Mouse (Mus musculus): ENCODE measurements around the gene Psme2. TPM values are rescaled to one million over a fixed set of nuclear protein-coding genes. Genes with fewer than 3 reads are reported as not detected.
A peak's percentile ranks its signal among the peaks of the same experiment; 100 is the strongest.

Psme2 gene
- polyA plus RNA-seq, 1 experiment: 219 TPM

DNA sequence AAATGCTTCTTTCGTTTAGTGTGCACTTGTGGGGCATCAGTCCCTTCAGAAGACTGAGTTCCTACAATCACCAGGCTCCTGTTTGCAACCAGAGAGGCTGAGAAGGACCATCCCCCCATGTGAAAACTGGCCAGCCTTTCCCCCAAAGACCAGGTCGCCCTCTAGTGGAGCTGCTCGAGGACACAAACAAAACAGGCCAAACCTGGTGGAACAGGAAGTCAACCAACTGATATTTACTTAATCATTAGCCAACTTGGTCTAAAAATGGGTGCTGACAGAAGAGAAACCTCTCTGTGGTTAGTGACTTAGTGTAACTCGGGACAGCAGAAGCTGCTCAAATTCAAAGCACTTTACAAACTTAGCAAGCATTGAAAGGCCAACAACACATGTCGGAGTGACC lies 33.9 kb downstream of the Psme2 start:
- H3K4me3 ChIP-seq (ENCODE audit: insufficient read depth, low read length): no peak overlapping the region
- TF ChIP-seq CTCF (IDR thresholded peaks at IDR 0.05; ENCODE audit: low read depth, low read length): peak; percentile 80
- TF ChIP-seq POLR2A (IDR thresholded peaks at IDR 0.05; ENCODE audit: borderline replicate concordance, low read depth, low read length): no peak
- peaks cover 32% of the 10 kb centered on the region for H3K4me1 ChIP-seq (ENCODE audit: control insufficient read depth, insufficient read depth, low read length)
- peak overlapping the region; percentile 98 for H3K27ac ChIP-seq (ENCODE audit: insufficient read depth, low read depth, low read length)

DNA sequence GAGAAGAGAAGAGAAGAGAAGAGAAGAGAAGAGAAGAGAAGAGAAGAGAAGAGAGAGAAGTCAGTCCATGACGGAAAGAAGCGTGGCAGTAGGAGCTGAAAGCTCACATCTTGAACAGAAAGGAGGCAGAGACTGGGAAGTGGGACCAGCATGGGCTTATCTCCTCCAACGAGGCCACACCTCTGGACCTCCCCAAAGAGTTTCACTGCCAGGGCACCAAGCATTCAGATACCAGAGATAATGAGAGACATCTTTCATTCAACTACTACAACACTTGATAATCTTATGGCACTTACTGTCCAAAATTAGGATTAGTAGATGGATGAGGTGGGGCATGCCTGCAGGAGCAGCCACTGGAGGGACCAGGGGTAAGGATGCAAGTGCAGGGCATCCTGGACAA lies 35.1 kb downstream of the Psme2 start:
- Histone ChIP-seq H3K4me3 (ENCODE audit: insufficient read depth, low read length) (no peak overlapping the region), H3K27ac (ENCODE audit: insufficient read depth, low read depth, low read length) (no peak overlapping the region), H3K4me1 (ENCODE audit: control insufficient read depth, insufficient read depth, low read length) (peaks cover 27% of the 10 kb centered on the region)
- TF ChIP-seq CTCF (IDR thresholded peaks at IDR 0.05; ENCODE audit: low read depth, low read length): no peak
- TF ChIP-seq POLR2A (IDR thresholded peaks at IDR 0.05; ENCODE audit: borderline replicate concordance, low read depth, low read length): no peak

DNA sequence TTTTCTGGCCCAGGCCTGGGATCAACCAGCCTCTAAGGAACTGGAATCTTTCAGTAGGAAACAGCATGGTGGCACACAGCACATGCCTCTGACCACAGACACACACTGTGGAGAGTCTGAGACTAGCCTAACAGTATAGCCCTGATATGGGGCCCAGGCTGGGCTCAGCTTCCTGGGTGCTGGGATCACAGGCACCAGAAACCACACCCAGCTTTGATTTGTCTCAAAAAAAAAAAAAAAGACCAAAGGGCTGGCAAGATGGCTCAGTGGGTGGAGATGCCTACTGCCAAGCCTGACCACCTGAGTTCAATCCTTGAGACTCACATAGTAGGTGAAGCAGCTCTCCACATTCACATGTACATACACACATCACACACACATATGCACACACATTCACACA lies 36.3 kb downstream of the Psme2 start:
- Histone ChIP-seq H3K4me1 (ENCODE audit: control insufficient read depth, insufficient read depth, low read length) (peaks cover 27% of the 10 kb centered on the region), H3K27ac (ENCODE audit: insufficient read depth, low read depth, low read length) (0 out of 2 replicates have a peak overlapping the region, but pooled peaks have one; percentile 3), H3K4me3 (ENCODE audit: insufficient read depth, low read length) (no peak overlapping the region)
- no peak for TF ChIP-seq CTCF (IDR thresholded peaks at IDR 0.05; ENCODE audit: low read depth, low read length)
- TF ChIP-seq POLR2A (IDR thresholded peaks at IDR 0.05; ENCODE audit: borderline replicate concordance, low read depth, low read length): no peak

DNA sequence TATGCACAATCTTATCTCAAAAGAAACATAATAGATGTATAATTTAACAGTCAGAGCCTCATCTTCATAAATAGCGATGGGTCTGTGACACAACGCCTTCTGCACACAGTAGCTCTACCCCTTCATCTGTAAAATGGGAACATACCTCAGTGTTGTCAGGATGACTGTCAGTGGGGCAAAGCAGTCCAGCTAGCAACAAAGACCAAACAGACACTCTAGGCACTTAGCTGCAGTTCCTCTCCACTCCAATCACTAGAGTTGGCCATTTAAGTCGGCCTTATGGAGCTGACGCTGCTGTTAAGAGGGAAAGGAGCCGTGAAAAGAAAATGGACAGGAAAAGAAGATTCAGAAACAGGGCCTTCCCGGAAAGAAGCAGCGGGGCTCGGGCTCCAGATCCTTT lies 39.1 kb downstream of the Psme2 start:
- peaks cover 18% of the 10 kb centered on the region for H3K4me1 ChIP-seq (ENCODE audit: control insufficient read depth, insufficient read depth, low read length)
- H3K4me3 ChIP-seq (ENCODE audit: insufficient read depth, low read length): no peak overlapping the region
- TF ChIP-seq CTCF (IDR thresholded peaks at IDR 0.05; ENCODE audit: low read depth, low read length) (no peak), POLR2A (IDR thresholded peaks at IDR 0.05; ENCODE audit: borderline replicate concordance, low read depth, low read length) (no peak)
- H3K27ac ChIP-seq (ENCODE audit: insufficient read depth, low read depth, low read length): no peak overlapping the region

DNA sequence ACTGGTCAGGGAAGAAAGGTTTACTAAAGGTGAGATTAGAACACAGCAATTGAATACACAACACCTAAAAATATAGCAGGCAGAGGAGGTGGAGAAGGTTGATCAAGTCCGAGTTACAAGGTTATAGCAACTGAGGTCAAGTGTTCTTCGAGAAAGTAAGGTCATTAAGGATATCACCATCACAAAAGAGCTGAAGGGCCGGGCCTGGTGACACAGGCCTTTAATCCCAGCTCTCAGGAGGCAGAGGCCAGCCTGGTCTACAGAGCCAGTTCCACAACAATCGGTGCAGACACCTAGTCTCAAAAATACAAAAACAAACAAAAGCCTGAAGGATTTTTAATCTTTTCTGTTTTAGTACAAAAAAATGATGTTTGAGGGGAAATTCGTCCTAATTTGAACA lies 39.6 kb downstream of the Psme2 start:
- H3K4me3 ChIP-seq (ENCODE audit: insufficient read depth, low read length): no peak overlapping the region
- no peak overlapping the region for H3K27ac ChIP-seq (ENCODE audit: insufficient read depth, low read depth, low read length)
- TF ChIP-seq CTCF (IDR thresholded peaks at IDR 0.05; ENCODE audit: low read depth, low read length): no peak
- no peak for TF ChIP-seq POLR2A (IDR thresholded peaks at IDR 0.05; ENCODE audit: borderline replicate concordance, low read depth, low read length)
- peaks cover 14% of the 10 kb centered on the region for H3K4me1 ChIP-seq (ENCODE audit: control insufficient read depth, insufficient read depth, low read length)

DNA sequence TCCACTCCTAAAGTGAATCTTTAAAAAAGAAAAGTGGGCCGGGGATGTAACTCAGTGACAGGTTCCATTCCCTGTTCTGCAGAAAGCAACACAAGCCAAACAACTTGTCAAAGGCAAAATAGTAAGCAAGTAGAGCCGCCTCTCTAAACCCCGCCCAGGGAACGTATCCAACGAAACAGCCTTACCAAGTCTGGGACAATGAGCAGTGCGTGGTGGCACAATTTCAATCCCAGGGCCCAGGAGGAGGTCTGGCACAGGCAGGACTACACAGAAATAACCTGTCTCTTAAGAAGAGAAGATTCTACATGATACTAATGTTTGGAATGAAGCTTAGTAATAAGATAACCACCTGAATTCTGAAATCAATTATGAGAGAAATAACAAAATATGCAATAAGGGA lies 40.7 kb downstream of the Psme2 start:
- no peak overlapping the region for H3K27ac ChIP-seq (ENCODE audit: insufficient read depth, low read depth, low read length)
- peaks cover 10% of the 10 kb centered on the region for H3K4me1 ChIP-seq (ENCODE audit: control insufficient read depth, insufficient read depth, low read length)
- H3K4me3 ChIP-seq (ENCODE audit: insufficient read depth, low read length): no peak overlapping the region
- no peak for TF ChIP-seq POLR2A (IDR thresholded peaks at IDR 0.05; ENCODE audit: borderline replicate concordance, low read depth, low read length)
- TF ChIP-seq CTCF (IDR thresholded peaks at IDR 0.05; ENCODE audit: low read depth, low read length): no peak

DNA sequence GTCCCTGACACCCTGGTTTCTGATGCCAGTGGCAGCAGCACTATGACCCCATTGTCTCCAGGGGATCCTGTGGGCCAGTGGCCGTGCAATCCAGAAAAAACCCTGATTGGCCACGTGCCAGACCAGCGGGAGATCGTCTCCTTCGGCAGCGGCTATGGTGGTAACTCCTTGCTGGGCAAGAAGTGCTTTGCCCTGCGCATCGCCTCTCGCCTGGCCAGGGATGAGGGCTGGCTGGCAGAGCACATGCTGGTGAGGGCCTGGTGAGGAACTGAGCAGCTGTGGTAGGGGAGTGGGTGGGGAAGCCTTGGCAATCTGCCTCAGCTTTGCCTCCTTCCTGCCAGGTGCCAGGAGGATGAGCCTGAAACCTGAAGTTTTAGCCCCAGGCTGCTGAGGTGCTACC lies 46.6 kb downstream of the Psme2 start:
- Histone ChIP-seq H3K27ac (ENCODE audit: insufficient read depth, low read depth, low read length) (no peak overlapping the region), H3K4me1 (ENCODE audit: control insufficient read depth, insufficient read depth, low read length) (peaks cover 19% of the 10 kb centered on the region), H3K4me3 (ENCODE audit: insufficient read depth, low read length) (no peak overlapping the region)
- no peak for TF ChIP-seq CTCF (IDR thresholded peaks at IDR 0.05; ENCODE audit: low read depth, low read length)
- no peak for TF ChIP-seq POLR2A (IDR thresholded peaks at IDR 0.05; ENCODE audit: borderline replicate concordance, low read depth, low read length)

DNA sequence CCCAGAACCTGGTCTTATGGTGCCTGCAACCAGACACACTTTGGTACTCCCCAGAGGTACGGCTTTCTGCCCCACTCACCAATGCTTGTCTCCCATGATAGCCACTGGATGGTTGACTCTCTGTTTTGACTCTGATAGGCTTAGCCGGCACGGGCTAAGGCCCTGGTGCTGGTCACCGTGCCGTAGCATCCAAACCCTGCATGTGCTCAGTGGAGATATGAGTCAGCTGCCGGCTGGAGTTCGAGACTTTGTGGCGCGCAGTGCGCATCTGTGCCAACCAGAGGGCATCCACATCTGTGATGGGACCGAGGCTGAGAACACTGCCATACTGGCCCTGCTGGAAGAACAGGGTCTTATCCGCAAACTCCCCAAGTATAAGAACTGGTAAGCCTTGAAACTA lies 48.6 kb downstream of the Psme2 start:
- Histone ChIP-seq H3K4me3 (ENCODE audit: insufficient read depth, low read length) (no peak overlapping the region), H3K4me1 (ENCODE audit: control insufficient read depth, insufficient read depth, low read length) (peaks cover 19% of the 10 kb centered on the region), H3K27ac (ENCODE audit: insufficient read depth, low read depth, low read length) (no peak overlapping the region)
- TF ChIP-seq CTCF (IDR thresholded peaks at IDR 0.05; ENCODE audit: low read depth, low read length) (no peak), POLR2A (IDR thresholded peaks at IDR 0.05; ENCODE audit: borderline replicate concordance, low read depth, low read length) (no peak)

DNA sequence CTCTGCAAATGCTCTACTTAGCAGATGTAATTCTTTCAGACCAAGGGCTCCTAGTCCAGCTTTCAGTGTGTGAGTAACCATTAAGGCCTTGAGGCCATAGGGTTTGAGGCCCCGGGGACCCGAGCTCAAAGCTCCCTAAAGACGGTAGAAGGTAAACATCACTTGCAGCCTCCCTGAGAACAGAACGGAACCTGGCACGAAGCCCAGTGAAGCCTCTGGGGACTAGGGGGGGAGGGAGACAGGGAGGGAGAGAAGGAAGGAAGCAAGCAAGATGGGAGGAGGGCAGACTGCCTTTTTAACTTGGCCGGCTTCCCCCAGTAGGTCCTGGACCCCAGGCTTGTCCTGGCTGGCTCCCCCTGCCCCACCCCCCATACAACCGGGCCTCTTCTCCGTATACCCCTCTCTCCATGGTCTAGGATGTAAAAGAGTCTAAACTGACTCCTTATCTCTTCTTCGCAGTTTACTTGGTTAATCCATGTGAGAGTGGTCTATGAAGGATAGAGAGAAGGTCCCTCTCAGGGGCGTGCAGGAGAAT lies 50.1 kb downstream of the Psme2 start:
- Histone ChIP-seq H3K4me1 (ENCODE audit: control insufficient read depth, insufficient read depth, low read length) (peaks cover 19% of the 10 kb centered on the region), H3K4me3 (ENCODE audit: insufficient read depth, low read length) (peak overlapping the region; percentile 93), H3K27ac (ENCODE audit: insufficient read depth, low read depth, low read length) (peak overlapping the region; percentile 66)
- TF ChIP-seq POLR2A (IDR thresholded peaks at IDR 0.05; ENCODE audit: borderline replicate concordance, low read depth, low read length) (no peak), CTCF (IDR thresholded peaks at IDR 0.05; ENCODE audit: low read depth, low read length) (no peak)

DNA sequence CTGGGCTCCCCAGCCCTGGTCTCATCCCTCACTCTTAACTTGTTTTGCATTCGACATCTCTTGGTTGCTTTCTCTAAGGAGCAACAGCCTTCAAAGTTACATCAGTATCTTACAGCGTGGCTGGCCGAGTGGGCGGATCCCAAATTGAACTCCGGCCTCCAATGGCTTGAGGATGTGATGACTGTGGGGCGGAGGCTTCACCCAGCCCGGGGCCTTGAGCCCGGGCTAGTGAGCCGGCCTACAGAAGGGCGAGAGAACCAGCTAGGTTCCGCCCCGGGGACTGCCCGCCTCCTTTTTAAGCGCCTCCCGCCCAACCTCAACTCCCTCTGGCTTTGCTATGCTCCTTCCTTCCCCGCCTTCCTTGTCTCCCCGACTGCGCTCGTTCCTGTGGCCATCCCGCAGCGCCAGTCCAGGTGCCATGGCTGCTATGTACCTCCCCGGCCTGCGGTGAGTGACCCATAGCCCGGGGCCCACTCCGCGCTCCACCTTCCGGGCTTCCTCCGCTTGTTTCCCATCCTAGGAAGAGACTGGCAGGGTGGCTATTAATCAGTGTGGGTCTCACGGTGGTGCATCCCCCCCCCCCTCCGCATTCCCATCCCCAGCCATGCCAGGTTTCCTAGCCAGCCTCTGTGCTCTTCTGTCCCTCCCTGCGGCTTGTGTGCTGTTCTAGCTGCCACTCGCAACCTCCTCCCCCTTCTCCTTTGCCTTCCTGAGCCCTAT lies 50.7 kb downstream of the Psme2 start, which contains the start of gene Pck2:
Gene Pck2, plus strand, starts transcription at position 200 of the 720 bp plus-strand sequence.
- Histone ChIP-seq H3K4me1 (ENCODE audit: control insufficient read depth, insufficient read depth, low read length) (peaks cover 19% of the 10 kb centered on the region), H3K27ac (ENCODE audit: insufficient read depth, low read depth, low read length) (peak within 1 kb of the TSS; percentile 66)

More for the DNA sequence above, 50.7 kb downstream of the Psme2 start, which contains the start of gene Pck2:
- TF ChIP-seq CTCF (IDR thresholded peaks at IDR 0.05; ENCODE audit: low read depth, low read length): no peak
- no peak for TF ChIP-seq POLR2A (IDR thresholded peaks at IDR 0.05; ENCODE audit: borderline replicate concordance, low read depth, low read length)
- peak within 1 kb of the TSS; percentile 93 for H3K4me3 ChIP-seq (ENCODE audit: insufficient read depth, low read length)

Other genes starting within 250 kb of the Psme2 start
- gene Dhrs4, start 112.4 kb downstream of the Psme2 start, polyA plus RNA-seq (2012; ENCODE audit: insufficient read depth, insufficient read length, missing spikeins): 28.3 and 33.4 TPM in 2 replicates
- gene Carmil3, start 100.5 kb downstream of the Psme2 start, polyA plus RNA-seq (2012; ENCODE audit: insufficient read depth, insufficient read length, missing spikeins): 0.43 TPM in 1 of 2 replicates, not detected in the other
- gene Cpne6, start 80.7 kb downstream of the Psme2 start, polyA plus RNA-seq (2012; ENCODE audit: insufficient read depth, insufficient read length, missing spikeins): not detected in 2 replicates
- gene Nrl, start 66.1 kb downstream of the Psme2 start, polyA plus RNA-seq (2012; ENCODE audit: insufficient read depth, insufficient read length, missing spikeins): not detected in 2 replicates
- 34.7 and 38.6 TPM in 2 replicates for gene Pck2, start 50.8 kb downstream of the Psme2 start, polyA plus RNA-seq (2012; ENCODE audit: insufficient read depth, insufficient read length, missing spikeins)
- 54.5 and 57.0 TPM in 2 replicates for gene Dcaf11, start 31.1 kb downstream of the Psme2 start, polyA plus RNA-seq (2012; ENCODE audit: insufficient read depth, insufficient read length, missing spikeins)
- gene A730061H03Rik, start 30.7 kb downstream of the Psme2 start, polyA plus RNA-seq (2012; ENCODE audit: insufficient read depth, insufficient read length, missing spikeins): not detected in 2 replicates
- gene Fitm1, start 15.5 kb downstream of the Psme2 start, polyA plus RNA-seq (2012; ENCODE audit: insufficient read depth, insufficient read length, missing spikeins): not detected in 2 replicates
- gene Psme1, start 13.0 kb downstream of the Psme2 start, polyA plus RNA-seq (2012; ENCODE audit: insufficient read depth, insufficient read length, missing spikeins): 382 and 397 TPM in 2 replicates
- 19.3 and 21.9 TPM in 2 replicates for gene Emc9, start 5.8 kb downstream of the Psme2 start, polyA plus RNA-seq (2012; ENCODE audit: insufficient read depth, insufficient read length, missing spikeins)
- 38.5 and 45.6 TPM in 2 replicates for gene Rnf31, start 595 bp upstream of the Psme2 start, polyA plus RNA-seq (2012; ENCODE audit: insufficient read depth, insufficient read length, missing spikeins)
- gene Irf9, start 12.5 kb upstream of the Psme2 start, polyA plus RNA-seq (2012; ENCODE audit: insufficient read depth, insufficient read length, missing spikeins): 74.7 and 77.7 TPM in 2 replicates
- gene Rec8, start 26.9 kb upstream of the Psme2 start, polyA plus RNA-seq (2012; ENCODE audit: insufficient read depth, insufficient read length, missing spikeins): 0.25 TPM in 1 of 2 replicates, not detected in the other
- 31.4 and 33.3 TPM in 2 replicates for gene Ipo4, start 44.8 kb upstream of the Psme2 start, polyA plus RNA-seq (2012; ENCODE audit: insufficient read depth, insufficient read length, missing spikeins)
- 0.59 and 3.0 TPM in 2 replicates for gene Gm49378, start 46.8 kb upstream of the Psme2 start, polyA plus RNA-seq (2012; ENCODE audit: insufficient read depth, insufficient read length, missing spikeins)
- gene Tm9sf1, start 52.7 kb upstream of the Psme2 start, polyA plus RNA-seq (2012; ENCODE audit: insufficient read depth, insufficient read length, missing spikeins): 61.9 and 64.9 TPM in 2 replicates
- gene Tssk4, start 59.1 kb upstream of the Psme2 start, polyA plus RNA-seq (2012; ENCODE audit: insufficient read depth, insufficient read length, missing spikeins): 1.6 and 1.7 TPM in 2 replicates
- 35.9 and 36.3 TPM in 2 replicates for gene Mdp1, start 69.4 kb upstream of the Psme2 start, polyA plus RNA-seq (2012; ENCODE audit: insufficient read depth, insufficient read length, missing spikeins)
- 38.8 and 41.2 TPM in 2 replicates for gene Gmpr2, start 80.8 kb upstream of the Psme2 start, polyA plus RNA-seq (2012; ENCODE audit: insufficient read depth, insufficient read length, missing spikeins)
- 318 and 335 TPM in 2 replicates for gene Nedd8, start 81.0 kb upstream of the Psme2 start, polyA plus RNA-seq (2012; ENCODE audit: insufficient read depth, insufficient read length, missing spikeins)
- 18.0 and 19.5 TPM in 2 replicates for gene Tinf2, start 90.7 kb upstream of the Psme2 start, polyA plus RNA-seq (2012; ENCODE audit: insufficient read depth, insufficient read length, missing spikeins)
- gene Tgm1, start 122.8 kb upstream of the Psme2 start, polyA plus RNA-seq (2012; ENCODE audit: insufficient read depth, insufficient read length, missing spikeins): 0.59 and 1.1 TPM in 2 replicates
- 28.2 and 29.4 TPM in 2 replicates for gene Rabggta, start 131.2 kb upstream of the Psme2 start, polyA plus RNA-seq (2012; ENCODE audit: insufficient read depth, insufficient read length, missing spikeins)
- gene Dhrs1, start 154.6 kb upstream of the Psme2 start, polyA plus RNA-seq (2012; ENCODE audit: insufficient read depth, insufficient read length, missing spikeins): 117 and 120 TPM in 2 replicates
- 17.1 and 22.1 TPM in 2 replicates for gene Nop9, start 154.6 kb upstream of the Psme2 start, polyA plus RNA-seq (2012; ENCODE audit: insufficient read depth, insufficient read length, missing spikeins)
- gene Cideb, start 167.3 kb upstream of the Psme2 start, polyA plus RNA-seq (2012; ENCODE audit: insufficient read depth, insufficient read length, missing spikeins): 0.67 TPM in 1 of 2 replicates, not detected in the other
- 0.15 and 0.25 TPM in 2 replicates for gene Ltb4r2, start 170.3 kb upstream of the Psme2 start, polyA plus RNA-seq (2012; ENCODE audit: insufficient read depth, insufficient read length, missing spikeins)
- gene Ltb4r1, start 174.8 kb upstream of the Psme2 start, polyA plus RNA-seq (2012; ENCODE audit: insufficient read depth, insufficient read length, missing spikeins): 1.5 and 1.7 TPM in 2 replicates
- not detected in 2 replicates for gene Adcy4, start 193.0 kb upstream of the Psme2 start, polyA plus RNA-seq (2012; ENCODE audit: insufficient read depth, insufficient read length, missing spikeins)
- gene Ripk3, start 197.8 kb upstream of the Psme2 start, polyA plus RNA-seq (2012; ENCODE audit: insufficient read depth, insufficient read length, missing spikeins): 28.4 and 31.8 TPM in 2 replicates
- 0.36 and 0.99 TPM in 2 replicates for gene Nfatc4, start 232.0 kb upstream of the Psme2 start, polyA plus RNA-seq (2012; ENCODE audit: insufficient read depth, insufficient read length, missing spikeins)

All from bone marrow macrophage, adult 2 months (primary cell).